Mouse (Mus musculus): Measurements from ENCODE around the gene Ces1f. TPM values are rescaled to one million over a fixed set of nuclear protein-coding genes. Genes with fewer than 3 reads are reported as not detected.

Ces1f gene
- polyA plus RNA-seq, 1 experiment from 2014 or later, result 0.59 TPM

DNA sequence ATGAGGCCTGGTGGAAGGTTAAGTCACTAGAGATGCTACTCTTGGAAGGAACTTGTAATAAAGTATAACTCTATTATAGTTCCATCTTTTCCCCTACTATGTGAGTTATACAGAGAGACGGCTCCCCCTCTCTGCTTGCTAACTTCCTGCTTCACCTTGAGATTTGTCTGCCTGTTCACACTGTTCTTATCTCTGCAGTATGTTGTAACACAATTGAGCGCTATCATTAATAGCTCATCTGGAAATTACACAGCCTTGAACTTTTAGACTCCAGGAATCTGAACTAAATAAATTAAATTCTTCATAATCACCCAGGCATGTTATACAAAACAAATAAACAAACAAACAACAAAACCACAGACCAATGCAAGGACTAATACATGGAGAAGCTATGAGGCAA lies 33.5 kb downstream of the Ces1f start:
- 31% methylated on average over 2 of the region's 2 CpGs for WGBS
- TF ChIP-seq CTCF (IDR thresholded peaks at IDR 0.05; ENCODE audit: low read depth), result no peak

DNA sequence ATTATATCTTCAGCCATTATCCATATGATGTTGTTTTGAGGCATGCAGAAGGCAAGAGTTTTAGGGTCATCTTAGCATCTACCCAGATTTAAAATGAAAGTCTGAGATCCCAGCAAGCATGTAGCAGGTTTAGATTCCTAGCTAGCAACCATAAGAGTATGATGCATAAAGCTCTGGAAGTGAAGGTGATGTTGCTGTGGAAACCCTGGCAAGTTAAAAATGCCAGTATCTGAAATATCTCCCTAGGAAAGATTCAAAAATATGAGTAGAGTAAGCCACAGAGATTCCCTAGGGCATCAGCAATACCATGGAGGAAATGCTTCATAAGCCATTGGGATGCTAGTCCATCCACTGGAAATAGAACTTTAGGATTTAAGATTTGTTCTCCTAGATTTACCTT lies 39.7 kb downstream of the Ces1f start:
- Histone ChIP-seq H3K4me1 (replicated peaks; ENCODE audit: control insufficient read depth, insufficient read depth, low read length) (0 out of 2 replicates have a peak, but pooled peaks cover 3% of the 10 kb centered on the region), H3K36me3 (ENCODE audit: control insufficient read depth, insufficient read depth) (no peaks in the 10 kb centered on the region), H3K9me3 (ENCODE audit: control insufficient read depth) (no peaks in the 10 kb centered on the region), H3K27me3 (replicated peaks; ENCODE audit: control insufficient read depth, insufficient read depth, low read length) (no peaks in the 10 kb centered on the region), H3K9ac (ENCODE audit: low read depth, low read length) (no peak overlapping the region), H3K4me3 (ENCODE audit: low read depth, low read length) (no peak overlapping the region), H3K4me2 (replicated peaks; ENCODE audit: low read depth) (no peak overlapping the region), H3K27ac (ENCODE audit: low read depth, low read length) (no peak overlapping the region)
- no peak for TF ChIP-seq CTCF (IDR thresholded peaks at IDR 0.05; ENCODE audit: low read depth)
- ATAC-seq, result no peak

More for the DNA sequence above, 33.5 kb downstream of the Ces1f start:
- no peak overlapping the region for H3K9ac ChIP-seq (ENCODE audit: low read depth, low read length)
- H3K27me3 ChIP-seq (replicated peaks; ENCODE audit: control insufficient read depth, insufficient read depth, low read length), result no peaks in the 10 kb centered on the region
- no peaks in the 10 kb centered on the region for H3K4me1 ChIP-seq (replicated peaks; ENCODE audit: control insufficient read depth, insufficient read depth, low read length)
- no peak; the same call in 1 of the 2 replicates for ATAC-seq
- H3K4me3 ChIP-seq (ENCODE audit: low read depth, low read length), result no peak overlapping the region
- H3K36me3 ChIP-seq (ENCODE audit: control insufficient read depth, insufficient read depth), result no peaks in the 10 kb centered on the region
- no peaks in the 10 kb centered on the region for H3K9me3 ChIP-seq (ENCODE audit: control insufficient read depth)
- H3K27ac ChIP-seq (ENCODE audit: low read depth, low read length), result no peak overlapping the region
- H3K4me2 ChIP-seq (replicated peaks; ENCODE audit: low read depth), result no peak overlapping the region

DNA sequence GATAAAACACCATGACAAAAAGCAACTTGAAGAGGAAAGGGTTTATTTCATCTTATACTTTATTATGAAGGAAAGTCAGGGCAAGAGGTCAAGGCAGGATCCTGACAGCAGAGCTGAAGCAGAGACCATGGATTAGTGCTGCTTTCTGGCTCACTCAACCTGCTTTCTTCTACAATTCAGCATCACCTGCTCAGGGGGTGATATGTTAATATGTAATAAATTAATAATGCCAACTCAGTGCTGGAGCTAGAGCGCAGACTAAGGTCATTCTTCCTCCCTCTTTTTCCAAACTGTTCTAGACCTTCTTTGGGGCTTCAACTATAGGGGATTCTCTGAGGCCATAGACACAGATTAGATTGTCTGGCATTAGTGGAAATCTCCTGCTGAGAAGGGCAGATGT lies 43.9 kb downstream of the Ces1f start:
- H3K36me3 ChIP-seq (ENCODE audit: control insufficient read depth, insufficient read depth), result no peaks in the 10 kb centered on the region
- WGBS, result 81% methylated on average over 1 of the region's 1 CpGs
- H3K4me3 ChIP-seq (ENCODE audit: low read depth, low read length), result no peak overlapping the region
- no peak overlapping the region for H3K4me2 ChIP-seq (replicated peaks; ENCODE audit: low read depth)
- H3K27me3 ChIP-seq (replicated peaks; ENCODE audit: control insufficient read depth, insufficient read depth, low read length), result no peaks in the 10 kb centered on the region
- H3K9ac ChIP-seq (ENCODE audit: low read depth, low read length), result no peak overlapping the region
- H3K9me3 ChIP-seq (ENCODE audit: control insufficient read depth), result no peaks in the 10 kb centered on the region
- H3K4me1 ChIP-seq (replicated peaks; ENCODE audit: control insufficient read depth, insufficient read depth, low read length), result 0 out of 2 replicates have a peak, but pooled peaks cover 3% of the 10 kb centered on the region
- no peak overlapping the region for H3K27ac ChIP-seq (ENCODE audit: low read depth, low read length)
- TF ChIP-seq CTCF (IDR thresholded peaks at IDR 0.05; ENCODE audit: low read depth), result no peak
- ATAC-seq, result no peak

GRCm38 (mm10) chr8:93234706-93235105 lies 44.8 kb downstream of the Ces1f start:
- H3K4me3 ChIP-seq (ENCODE audit: low read depth, low read length), result no peak overlapping the region
- 92% methylated on average over 1 of the region's 1 CpGs for WGBS
- H3K4me1 ChIP-seq (replicated peaks; ENCODE audit: control insufficient read depth, insufficient read depth, low read length), result 0 out of 2 replicates have a peak, but pooled peaks cover 3% of the 10 kb centered on the region
- no peaks in the 10 kb centered on the region for H3K27me3 ChIP-seq (replicated peaks; ENCODE audit: control insufficient read depth, insufficient read depth, low read length)
- no peak overlapping the region for H3K9ac ChIP-seq (ENCODE audit: low read depth, low read length)
- H3K27ac ChIP-seq (ENCODE audit: low read depth, low read length), result no peak overlapping the region
- H3K9me3 ChIP-seq (ENCODE audit: control insufficient read depth), result no peaks in the 10 kb centered on the region
- ATAC-seq, result no peak
- no peaks in the 10 kb centered on the region for H3K36me3 ChIP-seq (ENCODE audit: control insufficient read depth, insufficient read depth)
- no peak for TF ChIP-seq CTCF (IDR thresholded peaks at IDR 0.05; ENCODE audit: low read depth)
- no peak overlapping the region for H3K4me2 ChIP-seq (replicated peaks; ENCODE audit: low read depth)

- 53% methylated on average over 6 of the region's 6 CpGs for WGBS
- no peak for ATAC-seq
- Histone ChIP-seq H3K4me1 (replicated peaks; ENCODE audit: control insufficient read depth, insufficient read depth, low read length) (0 out of 2 replicates have a peak, but pooled peaks cover 3% of the 10 kb centered on the region), H3K4me2 (replicated peaks; ENCODE audit: low read depth) (no peak overlapping the region), H3K9me3 (ENCODE audit: control insufficient read depth) (no peaks in the 10 kb centered on the region), H3K4me3 (ENCODE audit: low read depth, low read length) (no peak overlapping the region), H3K27ac (ENCODE audit: low read depth, low read length) (no peak overlapping the region), H3K9ac (ENCODE audit: low read depth, low read length) (no peak overlapping the region), H3K27me3 (replicated peaks; ENCODE audit: control insufficient read depth, insufficient read depth, low read length) (no peaks in the 10 kb centered on the region), H3K36me3 (ENCODE audit: control insufficient read depth, insufficient read depth) (no peaks in the 10 kb centered on the region)
- no peak for TF ChIP-seq CTCF (IDR thresholded peaks at IDR 0.05; ENCODE audit: low read depth)
Measured at GRCm38 (mm10) chr8:93234068-93234467, 45.5 kb downstream of the Ces1f start.

- Histone ChIP-seq H3K9ac (ENCODE audit: low read depth, low read length) (no peak within 1 kb of the TSS), H3K27me3 (replicated peaks; ENCODE audit: control insufficient read depth, insufficient read depth, low read length) (no peaks in the 10 kb centered on the region), H3K4me1 (replicated peaks; ENCODE audit: control insufficient read depth, insufficient read depth, low read length) (no peaks in the 10 kb centered on the region), H3K27ac (ENCODE audit: low read depth, low read length) (peak within 1 kb of the TSS; percentile 15; the same call in 1 of the 2 replicates), H3K9me3 (ENCODE audit: control insufficient read depth) (no peaks in the 10 kb centered on the region), H3K36me3 (ENCODE audit: control insufficient read depth, insufficient read depth) (no peaks in the 10 kb centered on the region), H3K4me2 (replicated peaks; ENCODE audit: low read depth) (peak within 1 kb of the TSS; percentile 49), H3K4me3 (ENCODE audit: low read depth, low read length) (no peak within 1 kb of the TSS)
- TF ChIP-seq CTCF (IDR thresholded peaks at IDR 0.05; ENCODE audit: low read depth), result no peak
- peak; percentile 94 for ATAC-seq
Measured at GRCm38 (mm10) chr8:93229446-93229845, 50.1 kb downstream of the Ces1f start, which contains the start of gene Ces1e. TSS of gene Ces1e (minus strand) at chr8:93229619.
